Comparison of ENCODE assay signal across 9 mouse cellular contexts in genomic region chr2:14702973-14703645, GRCm38 (mm10).
DNase-seq lines count a peak whose midpoint lies in the region; ATAC-seq and TF ChIP-seq lines count a peak whose summit lies in the region.
"Had no signal": no experiment of that assay in that cellular context is flagged by ENCODE, and none has a peak within 500 bp of the region (broad histone marks: within the 10 kb centered on the region; RNA-seq: fewer than 3 reads in every experiment).

No protein-coding gene starts in this region.

- H3K27ac ChIP-seq in liver, adult 2 months (replicated peaks; ENCODE audit: insufficient read depth, low read depth, low read length): no peak overlapping the region
- H3K27ac ChIP-seq in forebrain, postnatal 0 days (ENCODE audit: low read depth, low read length): no peak overlapping the region
- H3K27ac ChIP-seq: macrophage had no signal

- no peak overlapping the region for H3K4me3 ChIP-seq in liver, adult 2 months (ENCODE audit: insufficient read depth, low read depth, low read length)
- no peak overlapping the region for H3K4me3 ChIP-seq in forebrain, postnatal 0 days (ENCODE audit: low read depth, low read length)
- no peak overlapping the region for H3K4me3 ChIP-seq in lung, adult 2 months (replicated peaks; ENCODE audit: extremely low read depth, low read depth, low read length)

- no peaks in the 10 kb centered on the region for H3K79me2 ChIP-seq in liver, adult 2 months (ENCODE audit: control insufficient read depth, insufficient read depth, low read length)

- no peaks in the 10 kb centered on the region for H3K27me3 ChIP-seq in liver, adult 2 months (ENCODE audit: control insufficient read depth, insufficient read depth, low read length)
- H3K27me3 ChIP-seq in forebrain, postnatal 0 days (ENCODE audit: insufficient read depth, low read length): no peaks in the 10 kb centered on the region

- no peak overlapping the region for H3K9ac ChIP-seq in liver, adult 2 months (ENCODE audit: low read depth, low read length)
- H3K9ac ChIP-seq in forebrain, postnatal 0 days: no peak overlapping the region

- no peak for TF ChIP-seq POLR2A in liver, adult 2 months (IDR thresholded peaks at IDR 0.05; ENCODE audit: extremely low read depth, insufficient read depth, low read length)
- TF ChIP-seq POLR2A in lung, adult 2 months (IDR thresholded peaks at IDR 0.05; ENCODE audit: borderline replicate concordance, extremely low read depth, low read depth, low read length): no peak

- no peaks in the 10 kb centered on the region for H3K9me3 ChIP-seq in forebrain, postnatal 0 days (ENCODE audit: low read length)

- no peaks in the 10 kb centered on the region for H3K36me3 ChIP-seq in liver, adult 2 months (ENCODE audit: control insufficient read depth, insufficient read depth, low read length)
- H3K36me3 ChIP-seq in forebrain, postnatal 0 days (ENCODE audit: insufficient read depth): no peaks in the 10 kb centered on the region

- DNase-seq in cerebellum, adult 11-12 months: no peak
- peak; percentile 28 for DNase-seq in liver, adult 2 months (ENCODE audit: extremely low read depth, low read depth, low spot score)
- DNase-seq in liver (no peak), WW6 (ENCODE audit: low read depth, low spot score) (peak; percentile 4)
- DNase-seq in forebrain, postnatal 0 days: peak; percentile 86
- no peak for DNase-seq in lung, adult 2 months
- DNase-seq in thymus, postnatal 14 days: peak; percentile 45

- 0 out of 2 replicates have a peak, but pooled peaks have one; percentile 41 for ATAC-seq in cerebellum, adult (ENCODE audit: insufficient number of reproducible peaks, low FRiP score, low TSS enrichment)
- ATAC-seq in forebrain, postnatal 0 days: peak; percentile 72

- TF ChIP-seq CTCF in liver, adult 2 months (IDR thresholded peaks at IDR 0.05; ENCODE audit: low read depth, low read length): no peak
- peak; percentile 74 for TF ChIP-seq CTCF in forebrain, postnatal 0 days (IDR thresholded peaks at IDR 0.05; ENCODE audit: low read depth)
- peak; percentile 1; the same call in 1 of the 2 replicates for TF ChIP-seq CTCF in lung, adult 2 months (IDR thresholded peaks at IDR 0.05; ENCODE audit: insufficient read depth, low read length)

- H3K4me1 ChIP-seq in liver, adult 2 months (ENCODE audit: control insufficient read depth, insufficient read depth, low read length): no peaks in the 10 kb centered on the region
- no peaks in the 10 kb centered on the region for H3K4me1 ChIP-seq in forebrain, postnatal 0 days (ENCODE audit: insufficient read depth)
- H3K4me1 ChIP-seq in lung, adult 2 months (ENCODE audit: control insufficient read depth, insufficient read depth, low read length): no peaks in the 10 kb centered on the region

- no peak overlapping the region for H3K4me2 ChIP-seq in forebrain, postnatal 0 days (ENCODE audit: low read depth)

- WGBS in liver, adult 2 months: 83% methylated on average over 1 of the region's 1 CpGs
- 76% methylated on average over 1 of the region's 1 CpGs for WGBS in forebrain, postnatal 0 days
- WGBS in lung, adult 2 months: 75% methylated on average over 1 of the region's 1 CpGs

Comparison
In these comparisons a context has a peak if more than half of its experiments do, and no peak if none do; other contexts are left out.
1. DNase-seq: peak in liver, adult 2 months (single experiment), WW6 (single experiment), forebrain, postnatal 0 days (single experiment) and thymus, postnatal 14 days (single experiment); none in cerebellum, adult 11-12 months (single experiment), liver (single experiment) and lung, adult 2 months (single experiment).